Mouse (Mus musculus) bone marrow macrophage, adult 2 months (primary cell): Measurements from ENCODE around the gene Dclre1a. TPM values are rescaled to one million over a fixed set of nuclear protein-coding genes. Genes with fewer than 3 reads are reported as not detected.

Source experiments
- H3K27ac ChIP-seq: 2 replicates; pipeline ENCODE4 v1.5.1; 2012; ENCODE audit warnings: low read depth, low read length; ENCODE audit not compliant: insufficient read depth
- H3K4me1 ChIP-seq: 2 replicates; pipeline ENCODE4 v1.6.1; 2012; ENCODE audit warnings: low read length; ENCODE audit not compliant: control insufficient read depth, insufficient read depth
- H3K4me3 ChIP-seq: 2 replicates; pipeline ENCODE4 v1.5.1; 2012; ENCODE audit warnings: mild to moderate bottlenecking, low read length, moderate library complexity; ENCODE audit not compliant: insufficient read depth
- CTCF ChIP-seq: IDR thresholded peaks from 2 replicates; pipeline ENCODE4 v1.5.1; 2012; ENCODE audit warnings: low read depth, mild to moderate bottlenecking, low read length, moderate library complexity
- POLR2A ChIP-seq: IDR thresholded peaks from 2 replicates; pipeline ENCODE4 v1.6.1; 2012; ENCODE audit warnings: mild to moderate bottlenecking, low read depth, low read length, borderline replicate concordance
- polyA plus RNA-seq: library from polyadenylated mRNA; stranded (reverse); fragments of >200 nt; gene quantifications from 2 replicates; pipeline ENCODE4 v1.2.4, GENCODE M21; 2012; ENCODE audit not compliant: missing spikeins, insufficient read depth, insufficient read length

Gene Dclre1a
- polyA plus RNA-seq, 1 experiment, result 19.2 TPM

GRCm38 (mm10) chr19:56577801-56578200 is 29.8 kb upstream of the Dclre1a start:
- Histone ChIP-seq H3K4me1 (no peaks in the 10 kb centered on the region), H3K27ac (no peak overlapping the region), H3K4me3 (no peak overlapping the region)
- TF ChIP-seq POLR2A (no peak), CTCF (no peak)

GRCm38 (mm10) chr19:56573184-56573583 is 25.2 kb upstream of the Dclre1a start:
- no peak overlapping the region for H3K27ac ChIP-seq
- no peak overlapping the region for H3K4me3 ChIP-seq
- no peak for TF ChIP-seq POLR2A
- TF ChIP-seq CTCF, result no peak
- H3K4me1 ChIP-seq, result no peaks in the 10 kb centered on the region

- H3K27ac ChIP-seq, result no peak overlapping the region
- no peak overlapping the region for H3K4me3 ChIP-seq
- TF ChIP-seq CTCF (no peak), POLR2A (no peak)
Observed at GRCm38 (mm10) chr19:56571913-56572312, 23.9 kb upstream of the Dclre1a start.

GRCm38 (mm10) chr19:56571234-56571633 is 23.2 kb upstream of the Dclre1a start:
- no peak for TF ChIP-seq POLR2A
- TF ChIP-seq CTCF, result no peak
- H3K4me1 ChIP-seq, result peaks cover 2% of the 10 kb centered on the region; the same call in 1 of the 2 replicates
- no peak overlapping the region for H3K4me3 ChIP-seq
- H3K27ac ChIP-seq, result no peak overlapping the region

More at GRCm38 (mm10) chr19:56571913-56572312, 23.9 kb upstream of the Dclre1a start:
- H3K4me1 ChIP-seq, result no peaks in the 10 kb centered on the region

GRCm38 (mm10) chr19:56570781-56571180 is 22.8 kb upstream of the Dclre1a start:
- H3K4me1 ChIP-seq, result peaks cover 2% of the 10 kb centered on the region; the same call in 1 of the 2 replicates
- TF ChIP-seq CTCF (no peak), POLR2A (no peak)
- no peak overlapping the region for H3K4me3 ChIP-seq
- no peak overlapping the region for H3K27ac ChIP-seq

- peaks cover 21% of the 10 kb centered on the region for H3K4me1 ChIP-seq
- TF ChIP-seq CTCF (no peak), POLR2A (no peak)
- H3K4me3 ChIP-seq, result no peak overlapping the region
- no peak overlapping the region for H3K27ac ChIP-seq
Observed at GRCm38 (mm10) chr19:56566940-56567339, 18.9 kb upstream of the Dclre1a start.

- TF ChIP-seq CTCF (no peak), POLR2A (no peak)
- H3K4me3 ChIP-seq, result no peak overlapping the region
- peaks cover 21% of the 10 kb centered on the region for H3K4me1 ChIP-seq
- no peak overlapping the region for H3K27ac ChIP-seq
Observed at GRCm38 (mm10) chr19:56566041-56566440, 18.0 kb upstream of the Dclre1a start.

- Histone ChIP-seq H3K4me3 (no peak overlapping the region), H3K4me1 (peaks cover 21% of the 10 kb centered on the region), H3K27ac (no peak overlapping the region)
- TF ChIP-seq CTCF (no peak), POLR2A (no peak)
Observed at GRCm38 (mm10) chr19:56565358-56565757, 17.3 kb upstream of the Dclre1a start.

GRCm38 (mm10) chr19:56563469-56563868 is 15.4 kb upstream of the Dclre1a start:
- H3K4me1 ChIP-seq, result peaks cover 21% of the 10 kb centered on the region
- no peak overlapping the region for H3K27ac ChIP-seq
- no peak for TF ChIP-seq CTCF
- TF ChIP-seq POLR2A, result no peak
- H3K4me3 ChIP-seq, result no peak overlapping the region

GRCm38 (mm10) chr19:56562433-56563138 is 14.6 kb upstream of the Dclre1a start:
- TF ChIP-seq CTCF (no peak), POLR2A (no peak)
- Histone ChIP-seq H3K27ac (no peak overlapping the region), H3K4me1 (peaks cover 21% of the 10 kb centered on the region), H3K4me3 (no peak overlapping the region)
